Mouse (Mus musculus) erythroid progenitor cell, adult 5-6 weeks (primary cell): ENCODE results near the gene Vill. TPM values are rescaled to one million over a fixed set of nuclear protein-coding genes. Genes with fewer than 3 reads are reported as not detected.

Source experiments
- ATAC-seq: replicated peaks from 2 replicates; pipeline ENCODE4 v1.8.0; 2016; ENCODE audit warnings: moderate number of reproducible peaks, mild to moderate bottlenecking, moderate TSS enrichment, inconsistent platforms; ENCODE audit not compliant: poor library complexity, low FRiP score, severe bottlenecking
- total RNA-seq, 2 experiments: library from RNA; stranded (forward) in 1 of 2; stranded (reverse) in 1 of 2; fragments of 150-400 nt in 1 of 2; fragments of 186-747, 209-891 nt in 1 of 2; gene quantifications; 2 replicates each; pipeline versions ENCODE4 v1.2.3 to v1.2.4; 2015 to 2017; ENCODE audit warnings: low replicate concordance in 2 of 2

The Vill gene
- total RNA-seq, 2 experiments from 2014 or later, result not detected

DNA sequence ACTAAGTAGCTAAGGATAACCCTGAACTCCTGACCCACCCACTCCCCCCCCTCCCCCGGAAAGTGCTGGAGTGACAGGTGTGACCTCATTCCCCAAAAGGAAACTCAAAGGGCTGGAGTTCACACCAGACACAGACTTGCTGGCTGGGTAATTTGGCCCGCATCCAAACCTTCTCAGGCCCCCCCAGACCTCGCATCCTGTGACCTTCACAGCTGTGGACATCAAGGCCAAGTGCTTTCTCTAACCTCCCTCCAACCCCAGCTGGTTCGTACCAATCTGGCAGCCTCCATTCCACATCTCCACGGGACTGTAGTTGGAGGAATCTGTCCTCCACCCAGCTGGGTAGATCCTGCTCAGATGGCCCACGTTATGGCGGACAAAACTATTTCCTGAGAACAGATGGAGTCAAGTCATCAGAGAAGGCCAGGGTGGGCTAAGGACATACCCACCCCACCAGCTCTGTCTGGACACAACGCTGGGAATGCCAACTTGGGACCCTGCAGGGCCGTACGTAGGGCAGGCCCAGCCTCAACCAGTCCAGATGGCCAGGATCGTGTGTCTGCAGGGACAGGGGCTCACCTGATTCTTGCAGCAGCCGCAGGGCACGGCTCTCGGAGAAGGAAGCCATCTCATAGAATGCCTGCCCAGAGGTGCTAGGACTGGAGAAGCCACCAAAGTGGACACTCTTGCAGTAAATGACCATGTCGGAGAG is 20.8 kb downstream of the Vill start:
- no peak for ATAC-seq

DNA sequence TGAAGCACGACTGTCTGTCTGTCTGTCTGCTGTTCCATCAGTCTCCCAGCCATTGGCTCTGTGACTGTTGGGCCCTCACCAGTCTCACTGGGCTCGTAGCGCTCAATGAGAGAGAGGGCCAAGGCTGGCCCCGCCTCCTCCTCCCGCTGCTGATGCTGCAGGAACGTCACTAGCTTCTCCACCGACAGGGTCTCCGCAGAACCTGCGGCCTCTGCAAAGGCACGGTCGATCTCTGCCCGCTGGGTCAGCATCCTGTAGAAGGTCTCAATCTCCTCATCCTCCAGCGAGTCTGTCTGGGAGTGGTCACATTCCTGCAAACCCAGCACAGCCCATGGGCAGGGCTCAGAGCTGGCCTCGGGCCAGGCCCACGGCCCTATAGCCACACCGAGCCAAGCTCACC is 23.1 kb downstream of the Vill start:
- ATAC-seq, result no peak

DNA sequence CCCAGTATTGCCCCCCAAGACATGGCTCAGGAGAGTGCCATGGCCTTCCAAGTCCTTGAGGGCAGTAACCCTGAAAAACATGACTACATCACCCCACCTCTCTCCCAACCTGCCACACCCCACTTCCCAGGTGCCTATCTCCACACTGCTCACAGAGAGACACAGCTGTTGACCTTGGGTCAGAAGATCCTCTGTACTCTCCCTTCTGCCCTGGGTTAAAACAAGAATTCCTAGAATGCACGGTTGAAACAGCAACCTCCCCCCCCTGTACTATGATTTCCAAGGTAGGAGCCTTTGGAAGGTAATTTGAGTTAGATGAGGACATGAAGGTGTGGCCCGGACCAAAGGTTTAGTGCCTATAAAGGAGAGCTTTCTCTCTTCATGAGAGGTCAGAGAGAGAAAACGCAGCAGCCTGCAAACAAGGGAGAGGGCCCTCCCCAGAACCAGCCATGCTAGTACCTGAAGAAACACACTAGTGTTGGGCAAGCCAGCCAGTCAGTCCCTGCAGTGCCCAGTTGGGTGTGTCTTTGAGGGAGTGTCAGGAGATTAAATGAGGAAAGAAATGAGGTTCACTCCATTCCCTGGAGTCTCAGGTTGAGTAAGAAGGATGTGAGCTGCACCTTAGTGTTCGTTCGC is 27.6 kb downstream of the Vill start:
- no peak for ATAC-seq

DNA sequence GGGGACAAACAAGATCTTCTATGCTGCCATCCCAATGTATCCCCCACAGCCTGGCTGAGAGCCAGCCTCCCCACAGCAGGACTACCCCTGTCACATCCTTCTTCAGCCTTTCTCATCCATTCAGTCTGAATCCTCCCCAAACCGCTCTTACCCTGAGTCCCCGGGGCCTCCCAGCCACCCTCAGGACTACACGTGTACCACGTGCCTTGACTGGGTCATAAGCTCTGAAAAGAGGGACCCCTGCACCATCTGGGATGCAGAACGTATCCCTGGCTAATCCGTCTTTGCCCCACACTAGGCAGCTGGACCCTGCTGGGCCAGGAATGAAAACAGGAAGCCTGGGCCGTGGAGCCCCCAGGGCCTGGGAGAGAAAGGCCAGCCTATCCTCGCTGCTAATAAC is 29.5 kb downstream of the Vill start:
- ATAC-seq, result no peak

DNA sequence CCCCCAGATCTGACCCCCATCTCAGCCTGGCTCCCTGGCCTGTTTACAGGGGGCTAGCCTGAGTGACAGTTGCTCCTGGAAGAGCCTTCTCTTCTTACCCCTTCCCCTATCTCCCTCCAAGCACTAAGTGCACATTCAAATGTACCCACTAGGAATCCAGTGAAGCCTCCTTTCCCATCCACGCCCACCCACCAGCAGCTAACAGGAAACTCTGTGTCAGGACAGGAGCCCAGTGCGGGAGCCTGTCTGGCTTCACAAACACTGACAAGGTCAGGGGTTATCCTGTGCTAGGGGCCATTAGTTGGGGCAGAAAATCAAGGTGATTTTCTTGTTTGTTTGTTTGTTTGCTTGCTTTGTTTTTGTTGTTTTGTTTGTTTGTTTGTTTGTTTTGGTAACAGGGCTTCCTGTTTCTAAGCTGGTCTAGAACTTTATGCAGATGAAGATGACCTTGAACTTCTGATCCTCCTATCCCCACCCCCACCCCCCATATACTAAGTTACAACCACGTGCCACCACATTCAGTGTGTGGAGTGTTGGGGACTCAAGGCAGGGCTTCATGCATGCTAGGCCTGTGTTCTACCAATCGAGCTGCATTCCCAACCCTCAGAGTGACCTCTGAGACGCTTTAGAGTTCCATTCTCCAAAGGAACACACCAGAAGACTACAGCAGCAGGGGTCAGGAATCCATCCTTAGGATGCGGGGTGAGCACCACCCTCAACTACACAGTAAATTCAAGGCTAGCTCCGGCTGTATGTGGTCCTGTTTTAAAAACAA is 30.3 kb downstream of the Vill start:
- ATAC-seq, result no peak

DNA sequence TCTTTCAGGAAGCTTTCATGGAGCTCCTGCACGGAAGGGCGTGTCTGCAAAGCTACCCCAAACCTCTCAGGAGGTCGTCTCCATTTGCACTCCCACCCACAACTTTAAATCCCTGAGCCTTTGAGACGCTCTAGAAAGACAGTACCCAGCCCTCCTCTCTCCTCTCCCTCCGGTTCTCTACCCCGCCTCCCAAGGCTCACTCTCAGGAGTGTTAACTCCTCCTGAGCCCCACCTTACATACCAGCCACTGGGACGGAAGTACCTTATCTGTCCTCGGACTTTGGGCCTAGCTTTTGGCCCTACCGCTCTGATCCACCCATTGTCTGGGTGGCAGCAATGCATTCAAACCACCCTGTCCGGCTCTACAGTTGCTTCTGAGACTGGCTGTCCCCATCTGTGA is 31.4 kb downstream of the Vill start:
- ATAC-seq, result no peak

DNA sequence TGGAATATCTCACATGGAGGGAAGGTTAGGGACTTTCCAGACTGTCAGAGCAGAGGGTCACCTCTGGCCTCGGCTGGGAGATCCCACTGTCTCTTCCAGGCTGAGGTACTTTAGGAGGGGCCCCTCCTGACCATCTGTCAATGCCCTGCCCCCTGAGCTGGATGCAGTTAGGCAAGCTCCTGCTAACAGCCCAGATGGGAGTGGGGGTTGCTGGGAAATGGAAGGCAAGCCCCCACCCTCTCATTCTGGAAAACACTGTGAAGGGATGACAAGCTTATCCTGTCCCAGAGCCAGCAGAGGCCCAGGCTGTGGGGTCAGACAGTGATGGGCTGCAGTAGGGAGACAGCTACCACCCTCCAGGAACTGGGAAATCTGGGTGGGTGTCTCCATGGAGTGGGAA is 33.9 kb downstream of the Vill start:
- no peak for ATAC-seq

DNA sequence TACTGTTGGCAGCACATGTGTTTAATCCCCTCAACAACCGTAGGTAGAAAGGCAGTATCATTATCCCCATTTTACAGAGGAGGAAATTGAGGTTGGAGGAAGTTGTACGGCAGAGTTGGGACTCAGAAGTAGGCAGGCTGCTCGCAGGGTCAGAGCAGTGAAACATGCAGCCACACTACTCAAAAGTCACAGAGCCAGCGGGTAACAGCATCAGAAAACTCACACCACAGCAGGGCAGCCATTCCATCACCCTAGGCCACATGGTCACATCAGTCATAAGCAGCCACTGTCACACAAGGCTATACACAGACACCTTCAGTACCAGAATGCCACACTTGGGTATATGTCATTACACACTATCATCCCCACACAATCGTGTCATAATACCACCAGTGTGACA is 34.7 kb downstream of the Vill start:
- no peak for ATAC-seq

DNA sequence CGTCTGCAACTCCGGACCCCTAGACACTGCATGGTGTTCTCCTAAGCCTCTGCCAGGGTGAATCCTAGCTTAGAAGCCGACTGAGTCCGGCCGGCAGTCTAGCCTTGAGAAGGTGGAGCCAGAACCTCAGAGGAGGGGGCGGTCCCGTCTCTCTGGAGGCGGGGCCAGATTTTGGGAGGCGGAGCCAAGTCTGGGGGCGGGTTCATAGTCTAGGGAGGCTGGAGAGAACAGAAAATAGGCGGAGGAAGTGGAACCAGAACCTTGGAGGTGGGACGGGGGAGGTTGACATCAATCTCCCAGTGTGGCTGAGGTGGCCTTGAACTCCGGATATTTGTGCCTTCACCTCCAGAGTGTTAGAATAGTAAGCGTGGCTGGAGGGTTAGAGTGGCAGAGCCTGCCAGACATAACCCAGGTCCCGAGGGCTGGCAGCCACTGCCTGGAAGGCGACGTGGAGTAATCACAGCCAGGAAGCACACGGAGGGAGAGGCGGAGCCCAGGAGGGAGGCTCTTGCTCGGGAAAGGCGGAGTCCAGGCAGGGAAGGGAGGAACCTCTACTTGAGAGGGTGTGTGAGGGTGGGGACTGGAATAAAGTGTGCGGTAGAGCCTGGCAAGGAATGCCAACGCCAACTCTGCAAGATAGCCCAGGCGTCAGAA is 35.7 kb downstream of the Vill start:
- ATAC-seq, result no peak

DNA sequence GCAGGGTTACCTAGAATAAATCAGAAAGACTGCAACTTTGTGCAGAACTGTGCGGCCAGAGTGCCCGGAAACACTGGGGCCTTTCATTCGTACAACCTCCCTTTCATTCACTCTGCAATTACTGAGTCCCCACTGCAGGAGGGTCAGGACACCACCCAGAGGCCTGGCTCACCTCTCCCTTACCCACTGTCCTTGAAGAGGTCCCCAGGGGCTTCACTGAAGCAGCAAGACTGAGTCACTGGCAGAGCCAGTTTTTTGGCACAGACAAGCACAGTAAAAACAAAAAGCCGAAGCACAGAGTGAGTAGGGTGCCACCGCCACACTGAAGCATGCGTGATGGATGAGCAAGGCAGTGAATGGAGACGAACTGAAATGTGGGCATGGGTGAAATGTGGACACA is 36.9 kb downstream of the Vill start:
- no peak for ATAC-seq

DNA sequence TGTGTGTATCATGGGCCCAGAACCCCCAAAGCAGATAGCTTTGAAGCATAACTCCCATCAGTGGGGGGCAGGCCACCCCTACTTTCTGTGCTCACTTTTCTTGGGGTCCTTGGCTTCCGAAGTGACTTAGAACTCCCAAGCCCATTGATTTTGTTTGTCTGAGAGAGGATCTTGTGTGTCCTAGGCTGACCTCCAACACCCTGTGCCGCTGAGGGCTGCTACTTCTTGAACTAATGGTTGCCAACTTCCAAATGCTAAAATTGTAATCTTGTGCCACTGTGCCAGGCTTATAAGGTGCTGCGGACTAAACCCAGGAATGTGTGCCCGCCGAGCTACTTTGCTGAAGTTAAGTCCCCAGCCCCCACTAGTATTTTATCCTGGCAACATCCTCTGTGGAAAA is 37.9 kb downstream of the Vill start:
- no peak for ATAC-seq

DNA sequence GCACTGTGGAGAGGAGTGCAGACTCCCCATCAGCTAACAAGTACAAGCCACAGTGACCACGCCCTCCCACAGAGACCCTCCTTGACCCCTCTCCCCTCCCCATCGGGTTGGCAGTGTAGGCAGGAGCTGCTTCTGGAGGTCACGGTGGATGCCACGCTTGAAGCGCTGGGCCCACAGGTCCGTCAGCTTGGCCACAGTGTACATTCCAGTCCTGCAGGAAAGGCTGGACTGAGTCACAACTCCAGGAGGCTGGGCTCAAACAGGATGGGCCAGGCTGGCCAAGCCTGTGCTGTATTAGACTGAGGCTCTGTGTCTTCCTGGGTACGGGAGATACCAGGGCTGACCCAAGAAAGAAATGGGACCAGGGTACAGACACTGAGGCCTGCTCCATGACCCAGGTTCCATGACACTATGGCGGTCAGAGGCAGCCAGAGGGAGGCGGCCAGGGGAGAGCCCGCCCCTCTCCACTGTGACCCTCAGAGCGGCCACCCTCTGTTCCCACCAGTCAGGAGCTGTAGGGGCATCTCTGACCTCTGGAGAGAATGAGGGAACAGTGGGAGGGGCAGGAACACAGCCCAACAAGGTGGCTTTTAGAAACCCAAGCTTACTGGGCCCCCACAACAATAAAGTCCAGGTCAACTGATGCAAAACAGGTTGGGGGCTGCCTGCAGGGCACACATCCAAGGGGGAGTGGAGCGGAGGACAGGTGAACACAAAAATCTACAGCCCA is 39.2 kb downstream of the Vill start:
- ATAC-seq, result no peak

DNA sequence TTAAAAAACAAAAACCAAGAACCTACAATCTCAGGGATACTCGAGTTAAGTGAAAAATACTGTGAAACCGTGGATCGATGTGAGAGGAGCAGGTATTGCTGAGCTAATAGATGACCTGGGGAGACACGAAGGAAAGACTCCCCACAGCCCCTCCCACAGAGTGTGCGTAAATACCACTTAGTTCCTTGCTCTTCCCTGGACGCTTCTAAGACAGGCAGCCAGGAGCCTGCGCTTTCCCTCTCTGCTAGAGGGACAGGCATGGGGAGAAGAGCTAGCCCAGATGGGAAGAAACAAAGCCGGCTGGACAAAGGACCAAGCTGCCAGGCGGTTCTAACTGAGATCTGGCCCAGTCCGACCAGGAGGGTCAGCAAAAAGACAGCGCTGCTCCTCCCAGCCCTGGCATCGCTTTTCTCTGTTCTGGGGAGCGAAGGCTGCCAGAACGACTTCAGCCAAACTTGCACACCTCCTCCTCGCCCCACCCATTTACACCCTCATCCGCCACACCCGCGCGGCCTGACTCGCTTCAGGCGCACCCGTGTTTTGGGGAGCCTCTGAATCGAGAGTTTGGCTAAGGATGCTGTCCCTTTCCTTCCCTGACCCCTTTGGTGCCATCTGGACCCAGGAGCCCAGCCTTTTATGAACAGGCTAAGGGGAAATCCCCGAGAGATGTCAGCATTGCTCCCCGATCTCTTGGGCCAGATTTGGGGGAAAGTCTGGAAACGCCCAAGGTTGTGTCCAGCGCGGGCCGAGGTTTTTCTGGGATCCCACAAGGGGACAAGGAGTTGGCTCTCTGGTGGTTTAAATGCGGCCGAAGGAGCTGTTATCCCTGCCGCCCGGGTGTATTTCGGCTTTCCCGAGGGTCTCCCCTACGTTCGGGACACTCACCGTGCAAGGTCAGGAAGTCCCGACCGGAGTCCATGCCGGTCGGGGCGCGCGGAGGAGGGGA is 40.2 kb downstream of the Vill start:
- ATAC-seq, result no peak

DNA sequence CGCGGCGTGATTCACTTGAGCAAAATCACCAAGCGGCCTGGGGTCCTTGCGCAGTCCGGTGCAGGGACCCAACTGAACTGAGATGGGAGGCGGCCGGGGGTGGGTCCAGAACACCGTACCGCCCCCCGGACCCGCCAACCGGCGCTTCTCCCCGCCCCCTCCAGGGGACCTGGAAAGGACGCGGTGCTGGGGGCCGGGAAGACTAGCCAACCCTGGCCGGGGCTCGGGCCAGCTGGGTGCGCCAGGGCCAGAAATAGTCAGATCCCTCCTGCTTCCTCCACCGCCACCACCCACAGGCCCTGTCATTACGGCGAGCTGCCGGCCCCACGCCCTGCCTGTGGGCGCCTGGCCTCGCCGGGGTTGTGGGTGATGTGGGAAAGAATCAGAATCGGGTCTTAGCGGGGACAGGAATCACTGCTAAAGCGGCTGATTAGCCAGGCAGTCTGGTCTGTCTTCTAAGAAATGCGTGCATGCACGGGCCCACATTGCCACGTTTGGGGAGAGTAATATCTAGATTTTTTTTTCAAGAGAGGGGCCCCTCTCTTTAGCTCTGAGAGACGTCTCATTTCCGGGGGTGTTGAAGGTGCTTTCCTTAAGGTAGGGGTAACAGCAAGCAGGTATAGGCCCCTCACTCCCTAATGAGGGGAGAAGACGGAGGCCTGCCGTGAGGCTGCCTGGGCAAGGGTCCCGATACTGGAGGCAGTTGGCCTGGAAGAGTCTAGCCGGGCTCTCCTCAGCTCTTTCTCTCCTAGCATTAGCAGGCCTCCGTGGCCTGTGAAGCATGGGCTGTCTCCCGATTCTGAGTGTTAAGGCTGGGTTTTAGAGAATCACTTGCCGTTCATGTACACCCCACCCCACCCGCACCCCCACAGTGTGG is 41.1 kb downstream of the Vill start, which contains the start of gene Plcd1:
Plcd1 (minus strand) TSS at position 84 of the 877 bp plus-strand sequence.
- no peak for ATAC-seq

DNA sequence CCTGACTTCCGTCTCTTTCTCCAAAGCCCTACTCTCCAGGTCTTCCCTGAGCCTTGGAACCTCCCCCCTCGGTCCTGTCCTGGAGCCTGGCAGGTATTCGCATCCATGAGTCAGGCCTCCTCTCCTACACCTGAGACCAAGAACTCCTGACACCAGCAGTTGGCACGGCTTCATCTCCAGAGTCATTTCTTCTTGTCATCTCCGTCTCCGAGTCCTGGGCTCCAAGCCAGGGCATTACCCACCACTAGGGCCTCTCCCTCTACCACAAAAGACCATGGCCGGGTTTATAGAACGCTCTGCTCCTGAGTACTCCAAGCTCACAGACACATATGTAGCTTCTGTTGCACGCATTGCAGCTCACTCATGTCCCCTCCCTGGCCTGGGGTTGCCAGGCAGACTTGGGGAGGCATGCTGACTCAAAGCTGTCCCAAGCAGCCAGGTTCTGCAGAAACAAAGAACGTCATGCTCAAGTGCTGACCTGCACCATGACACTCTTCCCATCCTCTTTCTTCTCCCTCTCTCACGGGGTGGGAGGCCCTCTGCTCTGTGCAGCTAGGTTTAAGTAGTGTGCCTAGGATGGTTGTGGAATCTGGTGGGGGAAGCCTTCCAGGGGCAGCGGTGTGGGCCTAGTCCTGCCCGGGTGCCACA is 42.0 kb downstream of the Vill start:
- ATAC-seq, result no peak

DNA sequence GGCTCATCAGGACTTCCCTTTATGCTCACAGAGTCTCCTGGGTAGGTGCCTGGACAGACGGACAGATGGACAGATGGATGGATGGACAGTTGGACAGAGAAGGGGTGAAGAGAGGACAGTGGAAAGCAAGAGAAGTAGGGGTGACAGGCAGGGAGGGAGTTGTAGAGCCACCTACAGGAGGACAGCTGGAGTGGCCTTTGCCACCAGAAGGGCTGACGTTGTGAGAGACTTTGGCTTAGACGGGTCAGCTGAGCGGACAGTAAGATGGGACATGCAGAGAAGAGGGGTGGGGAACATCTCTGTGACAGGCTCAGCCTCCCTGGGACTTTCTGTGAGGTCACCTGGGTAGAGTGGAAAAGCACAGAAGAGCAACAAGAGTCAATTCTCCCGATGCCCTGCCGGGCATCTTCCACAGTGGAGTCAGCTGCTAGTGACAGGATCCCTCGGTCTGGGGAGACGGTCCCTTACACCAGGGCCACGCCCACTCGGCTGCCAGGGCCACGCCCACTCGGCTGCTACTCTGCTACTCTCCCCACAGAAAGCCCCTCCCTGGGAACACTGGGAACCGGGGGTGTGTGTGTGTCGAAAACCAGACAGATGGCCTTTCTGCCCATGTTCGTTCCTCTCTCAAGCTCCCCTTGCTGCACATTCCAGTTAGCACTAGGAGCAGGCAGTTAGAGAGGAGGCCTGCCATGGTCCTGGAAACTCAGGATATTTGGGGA is 47.8 kb downstream of the Vill start:
- ATAC-seq, result peak; percentile 52; the same call in 1 of the 2 replicates
